Mouse (Mus musculus): ENCODE measurements around the gene Depdc1b.

GRCm38 (mm10) chr13:108304680-108305079 lies 11.5 kb upstream of the Depdc1b start:
- TF ChIP-seq POLR2A (IDR thresholded peaks at IDR 0.05; ENCODE audit: low read depth, low read length) (no peak), CTCF (conservative IDR thresholded peaks at IDR 0.05; ENCODE audit: insufficient read depth, insufficient read length, low read depth, low read length) (no peak)
